Mouse (Mus musculus): ENCODE data around the gene Gnai3. TPM values are rescaled to one million over a fixed set of nuclear protein-coding genes. Genes with fewer than 3 reads are reported as not detected.

The Gnai3 gene
- polyA plus RNA-seq, 1 experiment from 2014 or later = 136 TPM

DNA sequence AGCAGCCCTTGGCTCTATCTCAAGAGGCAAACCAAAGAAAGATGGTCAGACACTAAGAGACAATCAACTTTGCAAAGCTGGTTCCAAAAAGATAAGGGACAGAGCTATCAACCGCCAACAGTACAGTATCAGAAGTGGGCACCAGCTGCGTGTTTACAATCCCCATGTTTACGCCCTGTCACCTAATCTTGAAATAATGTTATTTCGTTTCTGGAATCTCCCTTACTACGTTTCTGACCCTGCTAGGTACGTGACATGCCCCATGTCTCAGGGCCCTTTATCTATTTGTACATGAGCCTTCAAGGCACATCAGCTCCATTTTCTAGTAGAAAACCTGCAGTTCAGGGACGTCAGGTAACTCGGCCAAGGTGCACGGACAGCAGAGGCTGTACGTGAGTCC is 49.2 kb downstream of the Gnai3 start:
- in situ Hi-C loops (cut with MboI; ENCODE audit: low pct_unique_long_range_greater_than_20kb) = no loop called here
- TF ChIP-seq CTCF (IDR thresholded peaks at IDR 0.05) = no peak
- CTCF ChIA-PET = interaction anchor here (0.9 to 3.1 kb wide), 8 partner anchors 11 to 49 kb away, joined by 3 to 13 read pairs (median 4); partner anchors contain the start of genes Ampd2 and Gnai3
- POLR2A ChIA-PET = interaction anchor here (1.0 kb wide), 1 partner anchor 31 kb away, joined by 3 read pairs; no protein-coding TSS in a partner anchor
- no peak for ATAC-seq
- DNase-seq (ENCODE audit: low read depth, low spot score) = no peak
- H3K27me3 ChIP-seq = no peaks in the 10 kb centered on the region

DNA sequence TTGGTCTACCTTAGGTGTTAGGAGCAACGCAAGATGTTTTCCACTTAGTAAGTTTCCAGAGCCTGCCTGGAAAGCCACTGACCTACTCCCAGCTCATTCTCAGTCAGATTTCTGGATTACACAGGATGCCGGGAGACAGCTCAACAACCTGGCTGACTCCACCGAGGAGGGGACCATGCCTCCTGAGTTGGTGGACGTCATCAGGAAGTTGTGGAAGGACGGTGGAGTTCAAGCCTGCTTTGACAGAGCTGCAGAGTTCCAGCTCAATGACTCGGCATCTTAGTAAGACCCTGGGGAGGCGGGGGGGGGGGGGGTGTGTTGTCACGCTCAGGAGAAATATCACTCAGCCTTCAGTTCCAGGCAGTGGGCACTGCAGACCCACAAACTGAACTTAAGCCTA is 49.7 kb downstream of the Gnai3 start:
- TF ChIP-seq CTCF (IDR thresholded peaks at IDR 0.05) = no peak
- ChIA-PET POLR2A (interaction anchor here (1.0 kb wide), 1 partner anchor 31 kb away, joined by 3 read pairs; no protein-coding TSS in a partner anchor), CTCF (interaction anchor here (0.9 to 3.1 kb wide), 7 partner anchors 10 to 49 kb away, joined by 3 to 13 read pairs (median 5); partner anchors contain the start of genes Ampd2 and Gnai3)
- ATAC-seq = no peak
- no peaks in the 10 kb centered on the region for H3K27me3 ChIP-seq
- in situ Hi-C loops (cut with MboI; ENCODE audit: low pct_unique_long_range_greater_than_20kb) = no loop called here
- no peak for DNase-seq (ENCODE audit: low read depth, low spot score)

DNA sequence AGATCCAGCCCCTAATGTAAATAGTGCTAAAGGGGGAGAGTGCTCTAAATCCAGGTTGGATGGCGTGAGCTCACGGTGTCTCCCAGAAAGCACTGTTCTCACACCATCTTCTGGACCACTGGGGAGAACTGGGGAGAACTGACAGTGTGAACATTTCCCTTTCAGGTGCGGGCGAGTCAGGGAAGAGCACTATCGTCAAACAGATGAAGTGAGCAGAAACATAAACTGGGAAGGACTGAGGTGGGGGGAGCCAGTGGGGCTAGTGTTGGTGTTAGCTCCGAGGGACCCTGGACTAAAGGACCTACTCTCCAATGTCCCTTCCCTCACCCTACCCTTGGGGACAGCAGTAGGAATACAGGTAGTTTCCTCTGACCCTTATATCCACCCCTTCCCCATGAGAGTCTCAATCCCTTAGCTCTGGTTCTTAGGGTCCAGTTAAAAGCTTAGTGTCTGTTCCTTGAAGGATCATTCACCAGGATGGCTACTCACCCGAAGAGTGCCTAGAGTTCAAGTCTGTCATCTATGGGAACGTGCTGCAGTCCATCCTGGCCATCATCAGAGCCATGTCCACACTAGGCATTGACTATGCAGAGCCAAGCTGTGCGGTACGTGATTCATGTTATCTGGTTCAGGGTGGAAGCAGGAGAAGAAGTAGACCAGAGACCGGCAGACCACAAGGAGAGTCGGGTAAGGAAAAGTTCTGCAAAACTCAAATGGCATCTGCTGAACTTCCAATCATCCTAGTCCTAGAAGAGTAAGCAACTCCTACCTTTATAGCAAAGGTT is 50.8 kb downstream of the Gnai3 start:
- in situ Hi-C loops (cut with MboI; ENCODE audit: low pct_unique_long_range_greater_than_20kb) = no loop called here
- no peaks in the 10 kb centered on the region for H3K27me3 ChIP-seq
- ATAC-seq (no peak), DNase-seq (ENCODE audit: low read depth, low spot score) (no peak)
- ChIA-PET POLR2A (no interaction called here), CTCF (interaction anchor here (1.0 to 3.1 kb wide), 6 partner anchors 9 to 50 kb away, joined by 3 to 13 read pairs (median 6); partner anchors contain the start of genes Ampd2 and Gnai3)
- TF ChIP-seq CTCF (IDR thresholded peaks at IDR 0.05) = no peak

DNA sequence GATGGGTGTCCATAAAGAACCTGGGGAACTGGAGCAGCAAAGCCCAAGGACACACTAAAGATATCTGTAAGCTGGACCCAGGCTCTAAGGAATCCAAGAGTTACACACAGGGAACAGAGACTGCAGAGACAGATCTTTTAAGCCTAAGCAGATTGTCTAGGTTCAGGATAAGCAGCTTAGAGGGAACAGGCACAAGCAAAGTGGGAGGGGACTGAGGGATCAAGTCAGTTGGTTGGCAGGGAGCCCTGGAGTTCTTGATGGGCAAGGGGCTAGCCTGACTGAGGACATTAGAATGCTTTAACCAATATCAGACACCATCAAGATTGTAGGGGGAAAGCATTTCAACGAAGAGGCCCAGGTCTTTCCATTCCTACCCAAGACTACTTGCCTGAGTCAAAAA is 51.8 kb downstream of the Gnai3 start:
- ATAC-seq (peak; percentile 14), DNase-seq (ENCODE audit: low read depth, low spot score) (no peak)
- ChIA-PET POLR2A (interaction anchor here (1.0 kb wide), 1 partner anchor 53 kb away, joined by 3 read pairs; no protein-coding TSS in a partner anchor), CTCF (interaction anchor here (2.3 kb wide), 1 partner anchor 15 kb away, joined by 5 read pairs; no protein-coding TSS in a partner anchor)
- TF ChIP-seq CTCF (IDR thresholded peaks at IDR 0.05) = no peak
- no peaks in the 10 kb centered on the region for H3K27me3 ChIP-seq
- in situ Hi-C loops (cut with MboI; ENCODE audit: low pct_unique_long_range_greater_than_20kb) = no loop called here

DNA sequence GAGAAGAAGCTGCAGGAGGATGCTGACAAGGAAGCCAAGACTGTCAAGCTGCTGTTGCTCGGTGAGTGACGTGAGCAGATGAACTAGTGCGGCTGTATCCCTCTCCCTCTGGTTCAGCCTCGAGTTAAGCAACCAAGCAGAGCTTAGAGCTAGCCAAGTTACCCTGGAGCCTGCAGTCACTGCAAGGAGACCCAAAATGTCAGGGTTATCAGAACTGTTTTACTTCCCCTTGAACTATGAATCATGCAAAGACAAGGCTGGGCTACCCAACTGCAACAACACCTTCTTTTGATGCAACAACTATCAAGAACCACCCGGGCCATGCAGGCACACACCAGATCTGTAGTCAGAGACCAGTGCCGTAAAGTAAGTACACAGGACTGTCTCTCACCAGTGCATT is 52.6 kb downstream of the Gnai3 start:
- in situ Hi-C loops (cut with MboI; ENCODE audit: low pct_unique_long_range_greater_than_20kb) = no loop called here
- ChIA-PET CTCF (interaction anchor here (1.0 to 1.6 kb wide), 3 partner anchors 17 to 44 kb away, joined by 3 to 5 read pairs (median 4); no protein-coding TSS in a partner anchor), POLR2A (interaction anchor here (0.6 kb wide), 1 partner anchor 38 kb away, joined by 4 read pairs; no protein-coding TSS in a partner anchor)
- DNase-seq (ENCODE audit: low read depth, low spot score) (no peak), ATAC-seq (no peak)
- no peak for TF ChIP-seq CTCF (IDR thresholded peaks at IDR 0.05)
- no peaks in the 10 kb centered on the region for H3K27me3 ChIP-seq

DNA sequence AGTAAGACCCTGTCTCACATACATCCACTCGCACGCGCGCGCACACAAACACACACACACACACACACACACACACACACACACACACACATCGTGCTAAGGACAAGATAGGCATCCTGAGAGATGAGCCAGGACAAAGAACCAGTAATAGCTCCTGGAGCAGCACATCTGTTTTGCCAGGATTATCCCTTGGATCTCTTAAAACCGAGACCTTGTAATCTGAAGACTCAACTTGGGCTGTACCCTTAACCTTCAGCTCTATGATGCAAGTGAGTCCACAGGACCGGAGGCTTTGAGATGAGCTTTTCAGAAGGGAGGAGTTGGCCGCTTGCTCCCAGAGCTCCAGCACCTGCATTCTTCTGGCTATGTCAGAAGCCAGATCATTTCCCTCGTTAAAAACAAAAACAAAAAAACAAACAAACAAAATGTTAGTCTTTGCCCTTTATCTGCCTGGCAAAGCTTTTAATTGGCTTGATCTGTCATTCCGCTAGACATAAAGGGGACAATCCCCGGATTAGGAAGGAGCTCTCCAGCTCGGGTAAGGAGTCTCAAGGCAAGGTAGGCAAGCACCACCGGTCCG is 53.3 kb downstream of the Gnai3 start, which contains the start of gene Gnat2:
Gnat2 (plus strand) TSS at position 254 of the 580 bp plus-strand sequence.
- DNase-seq (ENCODE audit: low read depth, low spot score) (no peak), ATAC-seq (no peak)
- POLR2A ChIA-PET = interaction anchor here (0.5 to 1.5 kb wide), 3 partner anchors 53 to 499 kb away, joined by 3 to 4 read pairs (median 4); no protein-coding TSS in a partner anchor
- no peaks in the 10 kb centered on the region for H3K27me3 ChIP-seq
- TF ChIP-seq CTCF (IDR thresholded peaks at IDR 0.05) = no peak
- in situ Hi-C loops (cut with MboI; ENCODE audit: low pct_unique_long_range_greater_than_20kb) = no loop called here
- CTCF ChIA-PET = interaction anchor here (1.0 to 1.6 kb wide), 4 partner anchors 18 to 72 kb away, joined by 3 to 5 read pairs (median 4); no protein-coding TSS in a partner anchor

DNA sequence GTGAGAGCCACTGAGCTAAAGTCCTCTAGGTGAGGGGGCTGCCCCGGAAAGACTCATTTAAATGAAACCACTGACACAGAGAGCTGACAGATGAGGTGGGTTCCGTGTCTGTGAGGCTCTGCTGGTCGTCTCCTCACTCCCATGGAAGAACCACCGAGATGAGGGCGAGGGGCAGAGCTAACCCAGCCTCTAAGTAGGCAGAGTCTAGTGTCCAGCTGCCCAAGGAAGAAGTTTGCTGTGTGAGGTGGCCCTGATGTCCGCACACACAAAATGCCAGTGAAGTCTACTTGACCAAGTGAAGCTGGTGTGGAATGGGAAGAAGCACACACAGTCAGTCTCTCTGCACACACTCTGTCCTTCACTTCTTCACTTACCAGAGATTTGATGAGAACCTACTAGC is 53.9 kb downstream of the Gnai3 start:
- DNase-seq (ENCODE audit: low read depth, low spot score) (no peak), ATAC-seq (no peak)
- in situ Hi-C loops (cut with MboI; ENCODE audit: low pct_unique_long_range_greater_than_20kb) = no loop called here
- CTCF ChIA-PET = interaction anchor here (1.0 to 2.0 kb wide), 5 partner anchors 18 to 72 kb away, joined by 3 to 5 read pairs (median 4); no protein-coding TSS in a partner anchor
- H3K27me3 ChIP-seq = no peaks in the 10 kb centered on the region
- no peak for TF ChIP-seq CTCF (IDR thresholded peaks at IDR 0.05)
- POLR2A ChIA-PET = interaction anchor here (0.5 to 1.5 kb wide), 3 partner anchors 53 to 500 kb away, joined by 3 to 4 read pairs (median 4); no protein-coding TSS in a partner anchor

DNA sequence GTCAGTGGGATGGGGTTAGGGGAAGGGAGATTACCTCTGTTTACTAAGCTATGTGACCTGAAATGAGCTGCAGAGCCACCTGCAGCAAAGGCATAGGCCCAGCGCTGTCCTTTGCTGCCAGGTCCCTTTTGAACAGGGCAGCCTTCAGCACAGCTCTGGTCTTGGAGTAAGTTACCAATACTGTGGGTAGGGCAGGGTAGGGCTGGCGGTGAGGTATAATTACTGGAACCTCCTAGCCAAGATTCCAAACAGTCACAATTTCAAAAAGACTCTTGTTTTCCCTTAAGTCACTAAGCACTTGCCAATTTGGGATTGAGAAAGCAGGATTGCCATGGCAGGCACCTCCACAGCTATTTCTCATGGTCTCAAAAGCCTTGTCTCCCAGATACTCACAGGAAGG is 55.4 kb downstream of the Gnai3 start:
- H3K27me3 ChIP-seq = no peaks in the 10 kb centered on the region
- no peak for TF ChIP-seq CTCF (IDR thresholded peaks at IDR 0.05)
- ATAC-seq (no peak), DNase-seq (ENCODE audit: low read depth, low spot score) (no peak)
- CTCF ChIA-PET = interaction anchor here (0.9 to 2.0 kb wide), 4 partner anchors 9 to 58 kb away, joined by 3 to 5 read pairs (median 4); no protein-coding TSS in a partner anchor
- POLR2A ChIA-PET = no interaction called here
- in situ Hi-C loops (cut with MboI; ENCODE audit: low pct_unique_long_range_greater_than_20kb) = no loop called here

DNA sequence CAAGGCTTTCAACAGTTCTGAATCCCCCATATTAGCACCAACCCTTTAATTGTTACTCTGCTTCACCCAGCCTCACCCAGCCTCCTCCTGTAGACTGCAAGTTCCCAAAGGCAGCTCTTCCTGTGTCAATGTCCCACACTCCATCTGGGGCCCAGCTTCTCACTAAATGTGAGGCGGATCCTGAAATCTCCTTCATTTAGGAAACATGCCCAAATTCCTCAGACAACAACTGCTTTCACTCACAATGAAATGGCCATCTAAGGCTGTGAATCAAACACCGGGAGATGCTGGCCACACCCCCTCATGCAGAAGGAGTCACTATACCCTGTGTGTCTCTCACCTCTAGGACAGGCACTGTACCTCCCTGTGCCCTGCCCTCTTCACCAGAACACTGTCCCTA is 56.0 kb downstream of the Gnai3 start:
- DNase-seq (ENCODE audit: low read depth, low spot score) = no peak
- ChIA-PET CTCF (interaction anchor here (0.9 to 1.4 kb wide), 2 partner anchors 9 to 16 kb away, joined by 3 read pairs; no protein-coding TSS in a partner anchor), POLR2A (no interaction called here)
- no peak for TF ChIP-seq CTCF (IDR thresholded peaks at IDR 0.05)
- in situ Hi-C loops (cut with MboI; ENCODE audit: low pct_unique_long_range_greater_than_20kb) = no loop called here
- H3K27me3 ChIP-seq = no peaks in the 10 kb centered on the region
- ATAC-seq = no peak

DNA sequence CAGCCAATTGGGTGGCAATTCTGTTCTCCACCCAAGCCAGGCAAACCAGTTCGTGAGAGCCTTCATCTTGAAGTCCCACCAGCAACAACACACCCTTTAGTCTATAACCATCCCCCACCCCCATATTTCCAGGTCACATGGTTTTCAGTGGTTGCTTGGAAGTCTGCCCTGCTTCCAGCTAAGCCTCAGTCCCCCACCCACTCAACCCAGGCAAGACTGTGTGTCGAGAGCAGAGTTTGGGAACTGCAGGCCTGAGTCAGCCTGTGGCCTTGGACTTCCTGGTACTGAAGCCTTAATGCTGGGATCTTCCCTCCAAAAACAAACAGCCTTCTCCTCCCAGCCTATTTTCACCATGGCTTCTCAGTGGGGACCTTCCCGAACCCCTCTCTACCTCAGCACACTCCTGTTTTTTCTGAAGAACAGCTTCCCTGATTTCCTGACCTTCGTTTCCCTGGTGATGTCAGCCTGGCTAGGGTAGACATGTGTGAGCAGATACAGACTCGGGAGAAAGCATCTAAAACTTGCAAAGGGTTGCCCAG is 57.0 kb downstream of the Gnai3 start:
- no peaks in the 10 kb centered on the region for H3K27me3 ChIP-seq
- in situ Hi-C loops (cut with MboI; ENCODE audit: low pct_unique_long_range_greater_than_20kb) = no loop called here
- ChIA-PET POLR2A (no interaction called here), CTCF (interaction anchor here (1.2 kb wide), 1 partner anchor 157 kb away, joined by 3 read pairs; the partner anchor contains the start of gene Gstm7)
- no peak for TF ChIP-seq CTCF (IDR thresholded peaks at IDR 0.05)
- DNase-seq (ENCODE audit: low read depth, low spot score) (no peak), ATAC-seq (no peak)
